Mouse (Mus musculus) hindbrain, postnatal 0 days (tissue): ENCODE measurements around the gene Ssr2. TPM values are rescaled to one million over a fixed set of nuclear protein-coding genes. Genes with fewer than 3 reads are reported as not detected.

Experiments used
- ATAC-seq: fragments of 200-750 bp; cut with Nextera tagmentation; 2 replicates; pipeline ENCODE4 v1.8.0; 2017; ENCODE audit warnings: mild to moderate bottlenecking, moderate TSS enrichment, moderate library complexity
- DNase-seq: peaks from one replicate; pipeline ENCODE4 v3.0.0-alpha.2; 2015; ENCODE audit warnings: low spot score
- H3K27ac ChIP-seq: fragments of 300-500 bp; sonication (generic); 2 replicates; pipeline ENCODE4 v1.5.1; 2014; ENCODE audit warnings: mild to moderate bottlenecking
- H3K27me3 ChIP-seq: fragments of 300-500 bp; sonication (generic); 2 replicates; pipeline ENCODE4 v1.6.1; 2014; ENCODE audit warnings: low read length, mixed read lengths; ENCODE audit not compliant: insufficient read depth
- H3K36me3 ChIP-seq: fragments of 300-500 bp; sonication (generic); 2 replicates; pipeline ENCODE4 v1.6.1; 2014; ENCODE audit warnings: low read length, mixed read lengths; ENCODE audit not compliant: insufficient read depth
- H3K4me1 ChIP-seq: fragments of 300-500 bp; sonication (generic); 2 replicates; pipeline ENCODE4 v1.6.1; 2014; ENCODE audit warnings: antibody characterized with exemption, low read length, mixed read lengths; ENCODE audit not compliant: insufficient read depth
- H3K4me2 ChIP-seq: fragments of 300-500 bp; sonication (generic); 2 replicates; pipeline ENCODE4 v1.6.1; 2014; ENCODE audit warnings: low read depth, mild to moderate bottlenecking, low read length, moderate library complexity, mixed read lengths
- H3K4me3 ChIP-seq: fragments of 300-500 bp; sonication (generic); 2 replicates; pipeline ENCODE4 v1.5.1; 2014; ENCODE audit warnings: low read length
- H3K9ac ChIP-seq: fragments of 300-500 bp; sonication (generic); replicated peaks from 2 replicates; pipeline ENCODE4 v1.6.1; 2014; ENCODE audit warnings: mild to moderate bottlenecking, low read length, moderate library complexity, mixed read lengths
- H3K9me3 ChIP-seq: fragments of 300-500 bp; sonication (generic); 2 replicates; pipeline ENCODE4 v1.6.1; 2016; ENCODE audit warnings: low read length, mixed read lengths
- CTCF ChIP-seq: IDR thresholded peaks from 2 replicates; pipeline ENCODE4 v1.5.1; 2016; ENCODE audit warnings: antibody characterized with exemption, control low read depth, low read depth
- WGBS: fragments of 180-500 bp; shearing (Covaris S2); extraction: QIAGEN DNeasy Blood & Tissue Kit; methylation state at CpG from one replicate; pipeline ENCODE4 v1.1.7; 2014; 5-methylcytosine and 5-hydroxymethylcytosine counted together
- polyA plus RNA-seq: library from polyadenylated mRNA; unstranded; fragments of >200 nt; fragmentation: Nextera tagmentation; extraction: Ambion mirVana; gene quantifications from 2 replicates; pipeline ENCODE4 v1.2.1, GENCODE M21; 2015
- total RNA-seq: library from RNA; depleted of rRNA; stranded (reverse); fragments of >200 nt; gene quantifications from 2 replicates; pipeline ENCODE4 v1.2.3, GENCODE M21; 2014

Gene Ssr2
- total and polyA plus RNA-seq, 2 experiments from 2014 or later = 210 to 307 TPM

- no peaks in the 10 kb centered on the region for H3K27me3 ChIP-seq
- no peak for DNase-seq
- no peak overlapping the region for H3K4me3 ChIP-seq
- no peak for ATAC-seq
- no peak for TF ChIP-seq CTCF
- H3K4me1 ChIP-seq = no peaks in the 10 kb centered on the region
- H3K4me2 ChIP-seq = no peak overlapping the region
- 95% methylated on average over 6 of the region's 6 CpGs for WGBS
- no peak overlapping the region for H3K27ac ChIP-seq
- H3K9me3 ChIP-seq = no peaks in the 10 kb centered on the region
- peaks cover 42% of the 10 kb centered on the region for H3K36me3 ChIP-seq
- no peak overlapping the region for H3K9ac ChIP-seq
Measured at GRCm38 (mm10) chr3:88585769-88586168, 10.1 kb downstream of the Ssr2 start.

DNA sequence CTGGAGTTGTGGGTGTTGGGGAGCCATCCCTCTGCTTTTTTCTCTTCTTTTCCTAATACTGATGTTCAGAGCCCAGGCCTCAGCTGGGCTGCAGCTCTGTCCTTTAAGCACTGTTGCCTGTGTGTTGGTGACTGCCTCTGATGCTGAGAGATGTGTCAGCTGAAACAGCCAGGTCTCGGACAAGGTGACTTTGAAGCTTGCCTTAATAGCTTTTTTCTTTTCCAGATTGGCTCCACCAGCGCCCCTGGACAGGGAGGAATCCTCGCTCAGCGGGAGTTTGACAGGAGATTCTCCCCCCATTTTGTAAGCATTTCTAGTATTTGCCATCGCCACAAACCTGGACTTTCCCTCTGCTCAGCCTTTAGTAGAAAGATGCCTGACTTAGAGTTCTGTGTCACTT is 11.0 kb downstream of the Ssr2 start:
- no peak overlapping the region for H3K9ac ChIP-seq
- WGBS = 94% methylated on average over 5 of the region's 5 CpGs
- H3K4me2 ChIP-seq = no peak overlapping the region
- no peak overlapping the region for H3K27ac ChIP-seq
- no peaks in the 10 kb centered on the region for H3K9me3 ChIP-seq
- H3K4me3 ChIP-seq = no peak overlapping the region
- DNase-seq = no peak
- no peaks in the 10 kb centered on the region for H3K4me1 ChIP-seq
- ATAC-seq = no peak
- no peak for TF ChIP-seq CTCF
- no peaks in the 10 kb centered on the region for H3K27me3 ChIP-seq
- peaks cover 42% of the 10 kb centered on the region for H3K36me3 ChIP-seq

DNA sequence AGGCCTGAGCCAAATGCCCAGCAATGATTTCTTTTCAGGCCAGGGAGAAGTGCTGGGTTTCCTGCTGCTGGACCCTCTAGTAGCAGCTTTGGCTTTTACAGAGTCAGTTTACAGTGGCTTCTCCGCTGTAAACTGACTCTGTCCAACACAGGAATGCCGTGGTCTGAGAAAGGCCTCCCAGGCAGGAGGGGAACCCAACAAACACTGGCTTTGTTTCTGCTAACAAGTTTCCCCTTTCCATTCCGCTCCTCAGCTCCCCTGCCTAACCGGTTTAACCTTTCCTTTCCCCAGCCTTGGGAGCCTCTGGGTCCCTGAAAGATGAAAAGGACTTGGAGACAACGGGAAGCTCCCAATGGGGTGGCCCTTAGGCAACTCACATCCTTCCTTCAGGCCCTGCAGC is 14.6 kb downstream of the Ssr2 start:
- no peak overlapping the region for H3K9ac ChIP-seq
- no peak overlapping the region for H3K27ac ChIP-seq
- ATAC-seq = no peak
- H3K9me3 ChIP-seq = no peaks in the 10 kb centered on the region
- DNase-seq = no peak
- no peak overlapping the region for H3K4me3 ChIP-seq
- H3K27me3 ChIP-seq = no peaks in the 10 kb centered on the region
- no peak for TF ChIP-seq CTCF
- no peaks in the 10 kb centered on the region; the same call in 1 of the 2 replicates for H3K4me1 ChIP-seq
- no peak overlapping the region for H3K4me2 ChIP-seq
- H3K36me3 ChIP-seq = peaks cover 29% of the 10 kb centered on the region
- WGBS = 19% methylated on average over 5 of the region's 5 CpGs

GRCm38 (mm10) chr3:88591044-88591443 is 15.4 kb downstream of the Ssr2 start:
- Histone ChIP-seq H3K27me3 (no peaks in the 10 kb centered on the region), H3K9me3 (no peaks in the 10 kb centered on the region), H3K4me1 (no peaks in the 10 kb centered on the region; the same call in 1 of the 2 replicates), H3K4me2 (no peak overlapping the region), H3K27ac (no peak overlapping the region), H3K9ac (no peak overlapping the region), H3K36me3 (peaks cover 22% of the 10 kb centered on the region), H3K4me3 (no peak overlapping the region)
- 69% methylated on average over 3 of the region's 3 CpGs for WGBS
- no peak for TF ChIP-seq CTCF
- ATAC-seq (0 out of 2 replicates have a peak, but pooled peaks have one; percentile 22), DNase-seq (no peak)

GRCm38 (mm10) chr3:88591950-88592731 is 16.5 kb downstream of the Ssr2 start:
- peak; percentile 69 for TF ChIP-seq CTCF
- Histone ChIP-seq H3K9me3 (no peaks in the 10 kb centered on the region), H3K27ac (no peak overlapping the region), H3K36me3 (peaks cover 12% of the 10 kb centered on the region; the same call in 1 of the 2 replicates), H3K4me2 (peak overlapping the region; percentile 23; the same call in 1 of the 2 replicates), H3K4me1 (no peaks in the 10 kb centered on the region; the same call in 1 of the 2 replicates), H3K27me3 (no peaks in the 10 kb centered on the region), H3K4me3 (no peak overlapping the region), H3K9ac (no peak overlapping the region)
- 27% methylated on average over 9 of the region's 9 CpGs for WGBS
- ATAC-seq (peak; percentile 52; the same call in 1 of the 2 replicates), DNase-seq (peak; percentile 85)

DNA sequence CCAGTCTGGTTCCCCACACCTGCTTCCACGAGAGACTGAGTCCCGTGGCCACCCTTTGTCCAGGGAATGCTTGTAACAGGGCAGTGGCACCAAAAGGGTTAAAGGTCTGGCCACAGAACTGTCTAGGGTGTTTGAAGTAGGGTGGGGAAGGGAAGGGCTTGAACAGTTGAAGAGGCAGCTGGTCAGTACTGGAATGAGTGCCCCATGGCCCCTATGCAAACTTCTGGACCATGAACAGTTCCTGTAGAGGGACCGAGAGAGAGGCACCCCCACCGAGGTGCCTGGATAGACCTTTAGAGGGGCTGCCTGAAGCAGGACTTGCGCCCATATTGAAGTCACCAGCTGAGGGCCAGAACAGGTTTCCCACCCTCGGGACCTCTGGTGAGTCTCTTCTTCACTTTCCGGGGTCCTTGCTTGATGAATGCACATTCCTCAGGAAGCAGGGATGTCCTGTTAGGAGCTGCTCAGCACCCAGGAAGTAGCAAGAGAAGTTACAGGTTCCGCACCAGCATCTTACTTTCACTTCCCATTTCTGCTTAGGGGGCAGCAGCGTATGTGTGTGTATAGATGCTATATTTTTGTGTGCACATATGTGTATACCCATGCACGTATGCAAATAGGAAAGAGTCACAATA is 17.4 kb downstream of the Ssr2 start:
- H3K9ac ChIP-seq = no peak overlapping the region
- H3K4me3 ChIP-seq = no peak overlapping the region
- no peak for ATAC-seq
- no peak for DNase-seq
- 71% methylated on average over 10 of the region's 10 CpGs for WGBS
- no peak overlapping the region for H3K4me2 ChIP-seq
- H3K4me1 ChIP-seq = no peaks in the 10 kb centered on the region; the same call in 1 of the 2 replicates
- H3K9me3 ChIP-seq = no peaks in the 10 kb centered on the region
- H3K27ac ChIP-seq = no peak overlapping the region
- no peak for TF ChIP-seq CTCF
- no peaks in the 10 kb centered on the region for H3K27me3 ChIP-seq
- H3K36me3 ChIP-seq = peaks cover 3% of the 10 kb centered on the region; the same call in 1 of the 2 replicates
